Mouse (Mus musculus) hindbrain, embryonic 10.5 days (tissue): ENCODE measurements around the gene Dnhd1. TPM values are rescaled to one million over a fixed set of nuclear protein-coding genes. Genes with fewer than 3 reads are reported as not detected.

Source experiments
- DNase-seq: peaks from one replicate; pipeline ENCODE4 v3.0.0-alpha.2; 2017; ENCODE audit warnings: low spot score
- H3K27ac ChIP-seq: fragments of 300-500 bp; sonication (generic); 2 replicates; pipeline ENCODE4 v1.5.1; 2016; ENCODE audit warnings: mild to moderate bottlenecking, moderate library complexity
- H3K27me3 ChIP-seq: fragments of 300-500 bp; sonication (generic); 2 replicates; pipeline ENCODE4 v1.6.1; 2016; ENCODE audit warnings: mild to moderate bottlenecking; ENCODE audit not compliant: poor library complexity, insufficient read depth, severe bottlenecking
- H3K36me3 ChIP-seq: fragments of 300-500 bp; sonication (generic); 2 replicates; pipeline ENCODE4 v1.6.1; 2016; ENCODE audit warnings: mild to moderate bottlenecking, moderate library complexity
- H3K4me1 ChIP-seq: fragments of 300-500 bp; sonication (generic); replicated peaks from 2 replicates; pipeline ENCODE4 v1.6.1; 2016; ENCODE audit warnings: mild to moderate bottlenecking
- H3K4me3 ChIP-seq: fragments of 300-500 bp; sonication (generic); 2 replicates; pipeline ENCODE4 v1.5.1; 2016; ENCODE audit warnings: mild to moderate bottlenecking, moderate library complexity
- H3K9me3 ChIP-seq: fragments of 300-500 bp; sonication (generic); 2 replicates; pipeline ENCODE4 v1.6.1; 2016; ENCODE audit warnings: mild to moderate bottlenecking, moderate library complexity
- WGBS: fragments of 180-500 bp; shearing (Covaris S2); methylation state at CpG from one replicate; pipeline ENCODE4 v1.1.7; 2016; 5-methylcytosine and 5-hydroxymethylcytosine counted together
- polyA plus RNA-seq: library from polyadenylated mRNA; unstranded; fragments of >200 nt; fragmentation: Nextera tagmentation; extraction: Ambion mirVana; gene quantifications from 2 replicates; pipeline ENCODE4 v1.2.1, GENCODE M21; 2016

Gene Dnhd1
- polyA plus RNA-seq, 1 experiment from 2014 or later, result 0.51 TPM

DNA sequence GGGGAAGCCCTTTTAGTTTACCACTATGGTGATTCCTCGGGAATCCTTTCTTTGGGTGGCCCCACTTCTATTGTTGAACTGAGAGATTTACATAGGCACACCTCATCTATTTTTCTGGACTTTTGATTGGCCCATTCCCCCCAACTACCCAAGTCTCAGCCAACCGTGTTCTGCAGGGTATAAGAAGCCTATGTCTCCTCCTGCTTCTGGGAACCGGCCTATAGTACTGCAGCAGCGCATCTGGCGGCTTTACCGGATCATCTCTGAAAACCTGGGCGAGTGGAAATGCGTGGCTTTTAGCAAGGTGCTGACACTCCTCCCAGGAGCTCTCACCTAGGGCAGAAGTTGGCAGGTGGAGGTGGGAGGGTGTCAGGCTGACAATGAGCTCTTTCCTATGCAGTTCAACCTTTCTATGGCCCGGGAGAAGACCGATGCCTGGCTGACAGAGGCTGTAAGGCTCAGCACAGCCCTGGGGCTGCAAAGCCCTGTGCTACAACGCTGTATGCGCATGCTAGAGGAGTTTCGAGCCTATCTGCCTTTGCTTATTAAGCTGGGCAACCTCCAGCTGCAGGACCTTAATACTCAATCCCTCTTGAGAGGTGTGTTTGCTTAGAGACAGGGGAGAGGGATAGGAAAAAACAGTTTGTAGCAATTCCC, 35.0 kb downstream of the Dnhd1 start:
- Histone ChIP-seq H3K36me3 (no peaks in the 10 kb centered on the region), H3K4me1 (peaks cover 5% of the 10 kb centered on the region; the same call in 1 of the 2 replicates), H3K27me3 (no peaks in the 10 kb centered on the region; the same call in 1 of the 2 replicates), H3K27ac (no peak overlapping the region), H3K9me3 (no peaks in the 10 kb centered on the region), H3K4me3 (peak overlapping the region; percentile 34)
- WGBS, result 17% methylated on average over 13 of the region's 13 CpGs
- DNase-seq, result peak; percentile 7

- 83% methylated on average over 1 of the region's 1 CpGs for WGBS
- H3K9me3 ChIP-seq, result no peaks in the 10 kb centered on the region
Measured at GRCm38 (mm10) chr7:105690875-105691274, 40.2 kb downstream of the Dnhd1 start.

GRCm38 (mm10) chr7:105703184-105703583, 52.6 kb downstream of the Dnhd1 start:
- no peaks in the 10 kb centered on the region for H3K9me3 ChIP-seq
- H3K27ac ChIP-seq, result no peak overlapping the region
- no peaks in the 10 kb centered on the region for H3K27me3 ChIP-seq
- no peaks in the 10 kb centered on the region for H3K4me1 ChIP-seq
- no peak overlapping the region for H3K4me3 ChIP-seq
- no peak for DNase-seq
- H3K36me3 ChIP-seq, result no peaks in the 10 kb centered on the region
- 83% methylated on average over 16 of the region's 16 CpGs for WGBS

More at GRCm38 (mm10) chr7:105690875-105691274, 40.2 kb downstream of the Dnhd1 start:
- peaks cover under 1% of the 10 kb centered on the region; the same call in 1 of the 2 replicates for H3K4me1 ChIP-seq
- DNase-seq, result no peak
- H3K4me3 ChIP-seq, result no peak overlapping the region
- no peaks in the 10 kb centered on the region; the same call in 1 of the 2 replicates for H3K27me3 ChIP-seq
- H3K27ac ChIP-seq, result no peak overlapping the region
- H3K36me3 ChIP-seq, result no peaks in the 10 kb centered on the region

GRCm38 (mm10) chr7:105703816-105704215, 53.2 kb downstream of the Dnhd1 start:
- 91% methylated on average over 4 of the region's 4 CpGs for WGBS
- H3K27me3 ChIP-seq, result no peaks in the 10 kb centered on the region

GRCm38 (mm10) chr7:105708733-105709132, 58.1 kb downstream of the Dnhd1 start:
- 93% methylated on average over 5 of the region's 5 CpGs for WGBS
- DNase-seq, result no peak
- H3K4me3 ChIP-seq, result no peak overlapping the region

More at GRCm38 (mm10) chr7:105703816-105704215, 53.2 kb downstream of the Dnhd1 start:
- Histone ChIP-seq H3K4me1 (no peaks in the 10 kb centered on the region), H3K27ac (no peak overlapping the region), H3K36me3 (no peaks in the 10 kb centered on the region), H3K4me3 (no peak overlapping the region), H3K9me3 (no peaks in the 10 kb centered on the region)
- DNase-seq, result no peak

GRCm38 (mm10) chr7:105715366-105715765, 64.7 kb downstream of the Dnhd1 start:
- no peaks in the 10 kb centered on the region for H3K27me3 ChIP-seq
- no peaks in the 10 kb centered on the region for H3K36me3 ChIP-seq
- no peak for DNase-seq
- no peaks in the 10 kb centered on the region for H3K4me1 ChIP-seq
- WGBS, result 58% methylated on average over 3 of the region's 3 CpGs
- no peaks in the 10 kb centered on the region for H3K9me3 ChIP-seq
- H3K4me3 ChIP-seq, result no peak overlapping the region
- no peak overlapping the region for H3K27ac ChIP-seq

More at GRCm38 (mm10) chr7:105708733-105709132, 58.1 kb downstream of the Dnhd1 start:
- Histone ChIP-seq H3K27me3 (no peaks in the 10 kb centered on the region), H3K4me1 (no peaks in the 10 kb centered on the region), H3K36me3 (no peaks in the 10 kb centered on the region), H3K27ac (no peak overlapping the region), H3K9me3 (no peaks in the 10 kb centered on the region)

DNA sequence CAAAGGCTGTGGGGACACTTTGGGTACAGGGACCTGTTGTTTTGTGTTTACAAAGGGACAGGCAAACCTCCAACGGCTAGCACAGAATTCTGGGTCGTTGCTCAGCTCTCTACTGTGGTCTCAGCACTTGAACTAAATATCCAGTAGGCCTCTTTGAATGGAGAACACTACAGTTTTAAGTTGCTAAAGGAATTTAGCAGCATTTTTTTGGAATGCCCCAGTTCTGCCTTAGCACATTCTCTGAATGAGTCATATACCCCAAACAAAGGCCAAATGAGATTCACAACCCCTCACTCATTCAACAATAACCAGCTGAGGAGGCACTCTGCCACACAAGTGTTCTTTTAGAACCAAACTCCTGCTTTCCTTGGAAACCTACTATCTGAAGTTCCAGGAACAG, 71.3 kb downstream of the Dnhd1 start:
- Histone ChIP-seq H3K27me3 (no peaks in the 10 kb centered on the region), H3K9me3 (no peaks in the 10 kb centered on the region), H3K27ac (no peak overlapping the region), H3K36me3 (no peaks in the 10 kb centered on the region), H3K4me1 (no peaks in the 10 kb centered on the region), H3K4me3 (no peak overlapping the region)
- no peak for DNase-seq
- 75% methylated on average over 2 of the region's 2 CpGs for WGBS

- Histone ChIP-seq H3K27ac (no peak overlapping the region), H3K9me3 (no peaks in the 10 kb centered on the region), H3K4me1 (peaks cover 7% of the 10 kb centered on the region), H3K27me3 (no peaks in the 10 kb centered on the region), H3K4me3 (no peak overlapping the region), H3K36me3 (peaks cover 27% of the 10 kb centered on the region)
- 84% methylated on average over 4 of the region's 4 CpGs for WGBS
- peak; percentile 26 for DNase-seq
Measured at GRCm38 (mm10) chr7:105726144-105726979, 75.7 kb downstream of the Dnhd1 start.

DNA sequence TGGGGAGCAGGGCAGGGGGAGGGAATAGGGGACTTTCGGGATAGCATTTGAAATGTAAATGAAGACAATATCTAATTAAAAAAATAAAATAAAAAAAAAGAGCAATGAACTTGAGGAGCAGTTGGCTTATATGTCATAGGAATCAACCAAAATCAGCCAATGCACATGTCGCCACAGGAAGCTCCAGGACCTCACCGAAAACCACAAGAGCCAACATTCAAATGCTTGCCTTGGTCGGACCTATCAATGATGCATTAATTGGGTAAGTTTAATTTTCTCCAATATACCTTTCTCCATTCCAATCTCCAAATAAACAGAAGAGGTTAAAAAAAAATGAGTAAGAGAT, 76.3 kb downstream of the Dnhd1 start:
- Histone ChIP-seq H3K9me3 (no peaks in the 10 kb centered on the region), H3K27ac (no peak overlapping the region), H3K4me1 (peaks cover 7% of the 10 kb centered on the region), H3K36me3 (peaks cover 32% of the 10 kb centered on the region), H3K27me3 (no peaks in the 10 kb centered on the region), H3K4me3 (no peak overlapping the region)
- WGBS, result 93% methylated on average over 4 of the region's 4 CpGs
- no peak for DNase-seq

GRCm38 (mm10) chr7:105728701-105729428, 78.2 kb downstream of the Dnhd1 start:
- no peaks in the 10 kb centered on the region for H3K9me3 ChIP-seq
- no peak for DNase-seq
- H3K27ac ChIP-seq, result peak overlapping the region; percentile 50
- WGBS, result 71% methylated on average over 6 of the region's 6 CpGs
- H3K4me3 ChIP-seq, result no peak overlapping the region
- H3K27me3 ChIP-seq, result no peaks in the 10 kb centered on the region
- peaks cover 7% of the 10 kb centered on the region for H3K4me1 ChIP-seq
- peaks cover 52% of the 10 kb centered on the region for H3K36me3 ChIP-seq

GRCm38 (mm10) chr7:105733836-105734235, 83.2 kb downstream of the Dnhd1 start:
- 97% methylated on average over 11 of the region's 11 CpGs for WGBS
- Histone ChIP-seq H3K4me3 (no peak overlapping the region), H3K9me3 (no peaks in the 10 kb centered on the region), H3K36me3 (peaks cover 60% of the 10 kb centered on the region), H3K27me3 (no peaks in the 10 kb centered on the region), H3K4me1 (peaks cover 35% of the 10 kb centered on the region), H3K27ac (no peak overlapping the region)
- no peak for DNase-seq

DNA sequence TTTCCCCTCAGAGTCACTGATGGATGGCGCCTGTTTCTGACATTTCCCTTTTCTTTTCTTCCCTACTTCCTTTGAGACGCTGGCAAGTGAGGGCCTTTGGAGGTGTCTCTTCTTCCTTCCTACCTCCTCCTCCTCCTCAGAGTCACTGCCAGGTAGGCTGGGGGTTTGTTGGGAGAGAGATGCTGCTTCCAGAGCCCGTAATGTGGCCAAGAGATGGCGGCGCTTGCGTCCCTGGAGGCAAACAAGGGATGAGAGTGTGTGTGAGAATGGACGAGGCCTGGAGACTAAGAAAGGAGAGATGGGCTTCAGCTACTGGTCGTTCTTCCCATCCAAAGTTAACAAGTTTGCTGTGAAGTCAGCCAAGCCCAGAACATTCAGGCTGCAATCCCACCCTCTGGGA, 84.2 kb downstream of the Dnhd1 start:
- Histone ChIP-seq H3K9me3 (no peaks in the 10 kb centered on the region), H3K27me3 (no peaks in the 10 kb centered on the region), H3K27ac (no peak overlapping the region), H3K36me3 (peaks cover 54% of the 10 kb centered on the region), H3K4me1 (peaks cover 42% of the 10 kb centered on the region), H3K4me3 (peak overlapping the region; percentile 89; the same call in 1 of the 2 replicates)
- 91% methylated on average over 8 of the region's 8 CpGs for WGBS
- DNase-seq, result no peak
